7 mouse cellular contexts compared by ENCODE assay signal in the genomic region with DNA sequence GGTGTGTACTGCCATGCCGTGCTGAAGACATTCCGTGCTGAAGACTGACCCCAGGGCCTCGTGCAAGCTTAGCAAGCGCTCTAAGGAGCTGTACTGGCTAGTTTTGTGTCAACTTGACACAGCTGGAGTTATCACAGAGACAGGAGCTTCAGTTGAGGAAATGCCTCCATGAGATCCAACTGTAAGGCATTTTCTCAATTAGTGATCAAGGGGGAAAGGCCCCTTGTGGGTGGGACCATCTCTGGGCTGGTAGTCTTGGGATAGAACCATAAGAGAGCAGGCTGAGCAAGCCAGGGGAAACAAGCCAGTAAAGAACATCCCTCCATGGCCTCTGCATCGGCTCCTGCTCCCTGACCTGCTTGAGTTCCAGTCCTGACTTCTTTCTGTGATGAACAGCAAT. TPM values are rescaled to one million over a fixed set of nuclear protein-coding genes. Genes with fewer than 3 reads are reported as not detected.
DNase-seq lines count a peak whose midpoint lies in the region; ATAC-seq and TF ChIP-seq lines count a peak whose summit lies in the region.
"Not testable (repeated sequence)": the region's sequence is repeated elsewhere in the genome, so short reads cannot be mapped to it uniquely, and the experiment has no call there.

Iffo2 (plus strand) TSS at position 301 of the 400 bp plus-strand sequence.

- 96% methylated on average over 5 of the region's 5 CpGs for WGBS in cerebellum, adult 2 months

- not testable (repeated sequence) for H3K27ac ChIP-seq in cerebellum, adult 2 months (ENCODE audit: insufficient read depth, low read length)

- H3K27me3 ChIP-seq in Patski; cerebellum, adult 2 months (ENCODE audit: control insufficient read depth, insufficient read depth, low read length): not testable (repeated sequence)

- CTCF ChIA-PET in Patski (lab: Charles Lee): not testable (repeated sequence)

- not testable (repeated sequence) for H3K4me3 ChIP-seq in cerebellum, adult 2 months (replicated peaks; ENCODE audit: insufficient read depth, low read depth, low read length)

- TF ChIP-seq POLR2A in cerebellum, adult 2 months (IDR thresholded peaks at IDR 0.05; ENCODE audit: borderline replicate concordance, insufficient read depth, low read length): not testable (repeated sequence)

- in situ Hi-C loops in Patski (cut with MboI; ENCODE audit: low pct_unique_long_range_greater_than_20kb): not testable (repeated sequence)

- TF ChIP-seq CTCF in Patski (IDR thresholded peaks at IDR 0.05); cerebellum, adult 2 months (IDR thresholded peaks at IDR 0.05; ENCODE audit: borderline replicate concordance, insufficient read depth, low read depth, low read length): not testable (repeated sequence)

- not testable (repeated sequence) for DNase-seq in Patski (ENCODE audit: low read depth, low spot score); adrenal gland, postnatal 14 days; cerebellum, adult 2 months; heart, postnatal 4 days; layer of hippocampus, postnatal 14 days (ENCODE audit: low spot score in 2 of 2); left cerebral cortex, adult 8-10 months (ENCODE audit: low spot score in 2 of 2); left cerebral cortex, postnatal 4 days

- intact Hi-C loops in left cerebral cortex, postnatal 4 days (cut with DNase I): not testable (repeated sequence)

- not testable (repeated sequence) for H3K4me1 ChIP-seq in cerebellum, adult 2 months (ENCODE audit: control insufficient read depth, insufficient read depth, low read length)

- ATAC-seq in Patski: not testable (repeated sequence)

- POLR2A ChIA-PET in Patski (lab: Charles Lee): not testable (repeated sequence)

RNA-seq across cellular contexts. Expression of gene Iffo2, which starts in this region (rescaled TPM):
- polyA plus RNA-seq in Patski (2021): 15.5 TPM
- total RNA-seq in adrenal gland, postnatal 14 days (2021): 14.8 and 15.5 TPM in 2 replicates
- polyA plus RNA-seq in cerebellum, adult 2 months (2012; rRNA removed): 19.1 and 20.3 TPM in 2 replicates
- 10 to 100 TPM; 14.2 to 14.6 TPM for total RNA-seq in heart, postnatal 4 days (2021)
- 10 to 100 TPM; 17.5 to 17.8 TPM for total RNA-seq in layer of hippocampus, postnatal 14 days (2021)
- total RNA-seq in left cerebral cortex, adult 8-10 months (2022): 10 to 100 TPM; 18.1 to 19.8 (median 18.5) TPM
- 10 to 100 TPM; 24.2 to 26.3 TPM for total RNA-seq in left cerebral cortex, postnatal 4 days (2021)
